Mouse (Mus musculus): ENCODE results near the gene Tmem117. TPM values are rescaled to one million over a fixed set of nuclear protein-coding genes. Genes with fewer than 3 reads are reported as not detected.

Tmem117 gene
- total and polyA plus RNA-seq, 3 experiments = not detected

- no peak overlapping the region for H3K27ac ChIP-seq (ENCODE audit: control insufficient read depth, low read depth, low read length)
- H3K9ac ChIP-seq (ENCODE audit: control insufficient read depth, low read depth, low read length, poor library complexity, severe bottlenecking) = no peak overlapping the region
- no peaks in the 10 kb centered on the region for H3K79me2 ChIP-seq (ENCODE audit: control insufficient read depth, insufficient read depth, low read length, poor library complexity)
- H3K4me3 ChIP-seq (ENCODE audit: control insufficient read depth in 1 of 2, insufficient read depth in 1 of 2, low read depth in 2 of 2, low read length in 2 of 2) = no peak overlapping the region
- H3K27me3 ChIP-seq (ENCODE audit: control insufficient read depth in 1 of 2, insufficient read depth in 2 of 2, low read length in 2 of 2) = no peaks in the 10 kb centered on the region
- H3K9me3 ChIP-seq (replicated peaks; ENCODE audit: insufficient read depth, low read length) = no peaks in the 10 kb centered on the region
- no peaks in the 10 kb centered on the region for H3K4me1 ChIP-seq (ENCODE audit: control insufficient read depth in 1 of 2, insufficient read depth in 2 of 2, low read length in 2 of 2)
- no peak for TF ChIP-seq ZNF384 (IDR thresholded peaks at IDR 0.05; ENCODE audit: low read depth, low read length)
- DNase-seq (ENCODE audit: low read depth, low spot score) = no peak
- H3K36me3 ChIP-seq (ENCODE audit: control insufficient read depth in 1 of 2, insufficient read depth in 2 of 2, low read length in 2 of 2) = no peaks in the 10 kb centered on the region
Observed at GRCm38 (mm10) chr15:94732104-94732503, 103.1 kb downstream of the Tmem117 start.

GRCm38 (mm10) chr15:94769227-94769626 is 140.2 kb downstream of the Tmem117 start:
- Histone ChIP-seq H3K36me3 (ENCODE audit: control insufficient read depth in 1 of 2, insufficient read depth in 2 of 2, low read length in 2 of 2) (no peaks in the 10 kb centered on the region), H3K9ac (ENCODE audit: control insufficient read depth, low read depth, low read length, poor library complexity, severe bottlenecking) (no peak overlapping the region), H3K4me1 (ENCODE audit: control insufficient read depth in 1 of 2, insufficient read depth in 2 of 2, low read length in 2 of 2) (no peaks in the 10 kb centered on the region), H3K9me3 (replicated peaks; ENCODE audit: insufficient read depth, low read length) (no peaks in the 10 kb centered on the region), H3K79me2 (ENCODE audit: control insufficient read depth, insufficient read depth, low read length, poor library complexity) (no peaks in the 10 kb centered on the region), H3K27me3 (ENCODE audit: control insufficient read depth in 1 of 2, insufficient read depth in 2 of 2, low read length in 2 of 2) (no peaks in the 10 kb centered on the region), H3K4me3 (ENCODE audit: control insufficient read depth in 1 of 2, insufficient read depth in 1 of 2, low read depth in 2 of 2, low read length in 2 of 2) (no peak overlapping the region), H3K27ac (ENCODE audit: control insufficient read depth, low read depth, low read length) (no peak overlapping the region)
- TF ChIP-seq NELFE (IDR thresholded peaks at IDR 0.05; ENCODE audit: low read depth, low read length) (no peak), MXI1 (IDR thresholded peaks at IDR 0.05; ENCODE audit: low read depth, low read length) (no peak), MEF2A (IDR thresholded peaks at IDR 0.05; ENCODE audit: extremely low read depth, insufficient replicate concordance, low read depth, low read length, poor library complexity, severe bottlenecking) (no peak), NRF1 (IDR thresholded peaks at IDR 0.05; ENCODE audit: insufficient read depth, low read depth, low read length, poor library complexity, severe bottlenecking) (no peak), E2F4 (IDR thresholded peaks at IDR 0.05; ENCODE audit: borderline replicate concordance, low read depth, low read length) (no peak), MYC (IDR thresholded peaks at IDR 0.05; ENCODE audit: low read depth, low read length) (no peak), MAZ (IDR thresholded peaks at IDR 0.05; ENCODE audit: low read depth, low read length) (no peak), ZMIZ1 (IDR thresholded peaks at IDR 0.05; ENCODE audit: low read depth, low read length) (no peak), CHD2 (IDR thresholded peaks at IDR 0.05; ENCODE audit: low read length) (no peak), USF2 (IDR thresholded peaks at IDR 0.05; ENCODE audit: borderline replicate concordance in 1 of 2, insufficient read depth in 1 of 2, low read depth in 1 of 2, low read length in 2 of 2) (no peak), TBP (IDR thresholded peaks at IDR 0.05; ENCODE audit: low read depth, low read length) (no peak), JUND (IDR thresholded peaks at IDR 0.05; ENCODE audit: low read depth, low read length) (no peak), GABPA (IDR thresholded peaks at IDR 0.05; ENCODE audit: low read depth, low read length) (no peak), ETS1 (IDR thresholded peaks at IDR 0.05; ENCODE audit: low read depth, low read length) (no peak), RAD21 (IDR thresholded peaks at IDR 0.05; ENCODE audit: low read depth, low read length) (peak; percentile 88), BHLHE40 (IDR thresholded peaks at IDR 0.05; ENCODE audit: borderline replicate concordance, low read depth, low read length) (no peak), CTCF (IDR thresholded peaks at IDR 0.05 in 2 of 3, conservative IDR thresholded peaks at IDR 0.05 in 1 of 3; ENCODE audit: control insufficient read depth in 1 of 3, insufficient read depth in 1 of 3, low read depth in 2 of 3, low read length in 3 of 3, poor library complexity in 1 of 3, severe bottlenecking in 1 of 3) (peak; percentile 39 to 85 (median 57)), POLR2AphosphoS5 (IDR thresholded peaks at IDR 0.05; ENCODE audit: borderline replicate concordance, low read depth, low read length) (no peak), ZKSCAN1 (IDR thresholded peaks at IDR 0.05; ENCODE audit: low read depth, low read length) (no peak), TAL1 (IDR thresholded peaks at IDR 0.05; ENCODE audit: low read length) (no peak), EP300 (IDR thresholded peaks at IDR 0.05; ENCODE audit: low read depth in 1 of 2, low read length in 2 of 2) (no peak), POLR2AphosphoS2 (IDR thresholded peaks at IDR 0.05; ENCODE audit: low read length) (no peak), ZNF384 (IDR thresholded peaks at IDR 0.05; ENCODE audit: low read depth, low read length) (no peak), RCOR1 (IDR thresholded peaks at IDR 0.05; ENCODE audit: low read depth, low read length) (no peak), POLR2A (IDR thresholded peaks at IDR 0.05; ENCODE audit: control insufficient read depth in 1 of 2, insufficient read depth in 1 of 2, low read depth in 1 of 2, low read length in 2 of 2, poor library complexity in 1 of 2) (no peak), MAFK (IDR thresholded peaks at IDR 0.05; ENCODE audit: borderline replicate concordance, low read depth, low read length) (no peak), UBTF (IDR thresholded peaks at IDR 0.05; ENCODE audit: borderline replicate concordance, insufficient read depth, low read depth, low read length) (no peak), SMC3 (IDR thresholded peaks at IDR 0.05; ENCODE audit: low read depth, low read length) (peak; percentile 80), ZC3H11A (IDR thresholded peaks at IDR 0.05; ENCODE audit: low read depth, low read length) (peak; percentile 71), USF1 (IDR thresholded peaks at IDR 0.05; ENCODE audit: low read depth, low read length) (no peak)
- peak; percentile 76 for DNase-seq (ENCODE audit: low read depth, low spot score)
